Mouse (Mus musculus) left cerebral cortex, adult 9 months (tissue): ENCODE results near the gene Zswim5.

Source experiments
- DNase-seq, 2 experiments: peaks; one replicate each; pipeline ENCODE4 v3.0.0; 2022; ENCODE audit warnings: low spot score in 2 of 2

The Zswim5 gene

GRCm38 (mm10) chr4:117005611-117006400 lies 128.6 kb downstream of the Zswim5 start:
- no peak for DNase-seq

DNA sequence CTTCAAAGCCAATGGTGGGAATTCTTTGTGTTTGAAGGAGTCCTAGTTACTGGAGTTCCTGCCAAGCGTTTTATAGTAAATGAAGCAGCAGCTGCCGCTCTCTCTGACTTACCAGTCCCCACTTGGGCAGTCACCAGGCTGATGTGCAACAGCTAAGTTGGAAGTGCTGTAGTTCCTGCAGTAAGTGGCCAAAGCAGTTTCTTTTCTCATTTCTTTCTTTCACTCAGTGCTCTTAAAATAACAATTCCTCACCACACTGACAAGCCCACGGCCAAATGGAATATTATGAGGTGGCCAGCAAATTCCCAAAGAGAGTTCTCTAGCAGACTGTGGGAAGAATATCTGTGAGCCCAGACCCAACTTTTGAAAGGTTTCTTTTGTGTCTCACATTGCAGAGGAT lies 129.9 kb downstream of the Zswim5 start:
- no peak for DNase-seq

DNA sequence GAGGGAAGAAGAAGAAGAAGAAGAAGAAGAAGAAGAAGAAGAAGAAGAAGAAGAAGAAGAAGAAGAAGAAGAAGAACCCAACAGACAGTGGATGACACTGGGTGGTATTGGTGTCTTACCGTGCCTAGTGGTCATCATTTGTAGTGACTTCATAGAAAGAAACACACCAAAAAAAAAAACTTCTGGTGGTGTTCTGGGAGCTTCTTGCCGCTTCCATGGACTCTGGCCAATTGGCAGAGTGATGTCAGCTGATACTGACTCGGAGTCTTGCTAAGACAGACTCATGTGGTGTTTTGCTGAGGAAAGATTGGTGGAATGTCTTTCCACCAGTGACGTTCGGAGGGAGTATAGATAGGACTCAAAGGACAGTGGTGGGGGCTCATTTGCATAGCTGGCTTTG lies 133.1 kb downstream of the Zswim5 start:
- no peak for DNase-seq

- DNase-seq: no peak
Observed at GRCm38 (mm10) chr4:117013596-117013995, 136.4 kb downstream of the Zswim5 start.

GRCm38 (mm10) chr4:117014901-117015415 lies 137.8 kb downstream of the Zswim5 start:
- DNase-seq: no peak

DNA sequence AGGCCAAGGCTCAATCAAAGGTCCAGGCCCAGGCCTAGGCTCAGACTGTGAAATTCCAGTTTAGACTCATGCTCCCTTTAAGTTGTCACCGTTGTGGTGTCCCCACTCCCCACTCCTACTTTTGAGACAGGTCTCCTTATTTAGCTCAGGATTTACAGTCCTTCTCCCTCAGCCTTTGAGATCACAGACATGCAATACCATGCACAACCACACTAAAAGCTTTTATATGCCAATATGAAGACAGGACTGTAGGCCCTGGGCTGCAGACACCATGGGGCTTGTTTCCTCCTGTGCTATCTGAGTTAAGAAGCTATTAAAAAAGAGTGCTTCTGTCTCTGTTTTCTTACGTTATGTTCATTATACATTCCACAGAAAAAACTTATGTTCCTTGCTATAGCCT lies 140.6 kb downstream of the Zswim5 start:
- no peak for DNase-seq

GRCm38 (mm10) chr4:117018327-117018726 lies 141.2 kb downstream of the Zswim5 start:
- DNase-seq: no peak

GRCm38 (mm10) chr4:117019206-117020134 lies 142.3 kb downstream of the Zswim5 start, which contains the start of gene Eif2b3:
Eif2b3 (plus strand) TSS chr4:117019402.
- DNase-seq: peak; percentile 65 to 92

GRCm38 (mm10) chr4:117023469-117023868 lies 146.3 kb downstream of the Zswim5 start:
- no peak for DNase-seq

- no peak for DNase-seq
Observed at GRCm38 (mm10) chr4:117031105-117031504, 153.9 kb downstream of the Zswim5 start.
